Mouse (Mus musculus) adrenal gland, postnatal 14 days (tissue): ENCODE data around the gene Btbd11. TPM values are rescaled to one million over a fixed set of nuclear protein-coding genes. Genes with fewer than 3 reads are reported as not detected.

Experiments used
- DNase-seq: peaks from one replicate; pipeline ENCODE4 v3.0.0; 2021; ENCODE audit warnings: mixed read lengths
- total RNA-seq: library from RNA; stranded (reverse); gene quantifications from 2 replicates; pipeline ENCODE4 v1.2.3, GENCODE M21; 2021

Btbd11 gene
- total RNA-seq, 1 experiment from 2014 or later: 3.9 TPM

GRCm38 (mm10) chr10:85596301-85596700, 209.7 kb downstream of the Btbd11 start:
- DNase-seq: no peak

- DNase-seq: peak; percentile 77
Observed at GRCm38 (mm10) chr10:85598093-85598599, 211.5 kb downstream of the Btbd11 start.

GRCm38 (mm10) chr10:85598603-85599542, 212.3 kb downstream of the Btbd11 start:
- peak; percentile 44 for DNase-seq

GRCm38 (mm10) chr10:85602546-85602945, 215.9 kb downstream of the Btbd11 start:
- DNase-seq: no peak

GRCm38 (mm10) chr10:85604556-85604955, 217.9 kb downstream of the Btbd11 start:
- DNase-seq: peak; percentile 68

- no peak for DNase-seq
Observed at GRCm38 (mm10) chr10:85608550-85609278, 222.1 kb downstream of the Btbd11 start.

GRCm38 (mm10) chr10:85617080-85617479, 230.5 kb downstream of the Btbd11 start:
- DNase-seq: no peak

GRCm38 (mm10) chr10:85617501-85618417, 231.1 kb downstream of the Btbd11 start:
- no peak for DNase-seq

- DNase-seq: no peak
Observed at GRCm38 (mm10) chr10:85621067-85621466, 234.5 kb downstream of the Btbd11 start.

GRCm38 (mm10) chr10:85624504-85625169, 238.0 kb downstream of the Btbd11 start:
- peak; percentile 64 for DNase-seq

GRCm38 (mm10) chr10:85625170-85625686, 238.6 kb downstream of the Btbd11 start:
- no peak for DNase-seq

GRCm38 (mm10) chr10:85632030-85632429, 245.4 kb downstream of the Btbd11 start:
- peak; percentile 87 for DNase-seq

- DNase-seq: no peak
Observed at GRCm38 (mm10) chr10:85633577-85633976, 247.0 kb downstream of the Btbd11 start.

- no peak for DNase-seq
Observed at GRCm38 (mm10) chr10:85637580-85637979, 251.0 kb downstream of the Btbd11 start.

GRCm38 (mm10) chr10:85638141-85638540, 251.5 kb downstream of the Btbd11 start:
- peak; percentile 74 for DNase-seq

GRCm38 (mm10) chr10:85639581-85639980, 253.0 kb downstream of the Btbd11 start:
- DNase-seq: no peak

GRCm38 (mm10) chr10:85640408-85640807, 253.8 kb downstream of the Btbd11 start:
- no peak for DNase-seq

- no peak for DNase-seq
Observed at GRCm38 (mm10) chr10:85645346-85645745, 258.7 kb downstream of the Btbd11 start.

GRCm38 (mm10) chr10:85651706-85652105, 265.1 kb downstream of the Btbd11 start:
- peak; percentile 68 for DNase-seq

GRCm38 (mm10) chr10:85655881-85656280, 269.3 kb downstream of the Btbd11 start:
- peak; percentile 24 for DNase-seq

GRCm38 (mm10) chr10:85657886-85658285, 271.3 kb downstream of the Btbd11 start:
- DNase-seq: no peak
